Comparison of ENCODE assay signal across 8 mouse cellular contexts in the genomic region with DNA sequence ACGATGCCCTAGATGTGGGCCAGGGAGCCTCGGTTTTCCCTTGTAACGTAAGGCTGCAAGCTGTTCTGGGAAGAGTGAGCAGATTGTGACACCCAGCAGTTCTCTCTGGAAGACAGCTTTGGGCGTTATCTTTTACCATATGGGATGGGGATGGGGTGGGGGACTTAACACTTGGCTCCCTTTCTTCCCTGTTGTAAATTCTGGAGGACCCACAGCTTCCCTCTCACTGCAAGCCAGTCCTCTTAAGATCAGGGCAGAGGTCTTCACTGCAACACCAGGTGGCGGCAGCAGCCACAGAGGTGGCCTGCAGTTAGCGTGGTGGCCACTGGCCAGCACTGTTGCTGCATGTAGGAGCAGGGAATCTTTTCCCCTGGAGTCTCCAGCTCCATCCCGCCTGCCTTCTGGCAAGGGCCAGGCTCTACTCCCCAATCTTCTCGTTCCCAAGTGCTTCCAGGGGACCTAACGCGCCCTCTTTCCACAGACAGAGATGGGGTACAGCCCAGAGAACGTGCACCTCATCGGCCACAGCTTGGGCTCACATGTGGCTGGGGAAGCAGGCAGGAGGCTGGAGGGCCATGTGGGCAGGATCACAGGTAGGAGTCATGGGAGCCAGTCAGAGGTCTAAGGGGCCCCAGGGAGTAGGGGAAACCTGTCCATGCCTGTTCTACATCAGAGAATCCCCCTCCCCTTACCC. TPM values are rescaled to one million over a fixed set of nuclear protein-coding genes. Genes with fewer than 3 reads are reported as not detected.
A peak's percentile ranks its signal among the peaks of the same experiment; 100 is the strongest.
DNase-seq lines count a peak whose midpoint lies in the region; ATAC-seq and TF ChIP-seq lines count a peak whose summit lies in the region.
"Had no signal": no experiment of that assay in that cellular context is flagged by ENCODE, and none has a peak within 500 bp of the region (broad histone marks: within the 10 kb centered on the region; RNA-seq: fewer than 3 reads in every experiment).

No protein-coding gene starts in this region.

- 0 out of 2 replicates have a peak, but pooled peaks cover 2% of the 10 kb centered on the region for H3K9me3 ChIP-seq in forebrain, embryonic 10.5 days
- H3K9me3 ChIP-seq in heart, embryonic 16.5 days (replicated peaks; ENCODE audit: control insufficient read depth, low read length) = no peaks in the 10 kb centered on the region
- no peaks in the 10 kb centered on the region for H3K9me3 ChIP-seq in neural tube, embryonic 13.5 days
- H3K9me3 ChIP-seq: liver, embryonic 15.5 days had no signal

- TF ChIP-seq CTCF in bone marrow, adult 2 months (IDR thresholded peaks at IDR 0.05; ENCODE audit: control insufficient read depth, insufficient read depth, low read length) = peak; percentile 34; the same call in 1 of the 2 replicates
- peak; percentile 66 for TF ChIP-seq CTCF in liver, adult 2 months (IDR thresholded peaks at IDR 0.05; ENCODE audit: low read depth, low read length)

- 18% methylated on average over 12 of the region's 12 CpGs for WGBS in bone marrow, adult 2 months
- WGBS in forebrain, embryonic 10.5 days = 13% methylated on average over 12 of the region's 12 CpGs
- WGBS in heart, embryonic 16.5 days = 8% methylated on average over 12 of the region's 12 CpGs
- 24% methylated on average over 12 of the region's 12 CpGs for WGBS in liver, adult 2 months
- 10% methylated on average over 12 of the region's 12 CpGs for WGBS in neural tube, embryonic 13.5 days

- no peak overlapping the region for H3K4me2 ChIP-seq in heart, embryonic 16.5 days (ENCODE audit: low read depth, low read length)
- H3K4me2 ChIP-seq in neural tube, embryonic 13.5 days = peak overlapping the region; percentile 30; the same call in 1 of the 2 replicates
- H3K4me2 ChIP-seq: liver, embryonic 15.5 days had no signal

- no peak overlapping the region for H3K27ac ChIP-seq in bone marrow, adult 2 months (ENCODE audit: control insufficient read depth, insufficient read depth, low read depth, low read length, poor library complexity)
- peak overlapping the region; percentile 44; the same call in 1 of the 2 replicates for H3K27ac ChIP-seq in forebrain, embryonic 10.5 days
- H3K27ac ChIP-seq in heart, embryonic 16.5 days (ENCODE audit: low read length) = no peak overlapping the region
- H3K27ac ChIP-seq in liver, adult 2 months (replicated peaks; ENCODE audit: insufficient read depth, low read depth, low read length) = no peak overlapping the region
- no peak overlapping the region for H3K27ac ChIP-seq in neural tube, embryonic 13.5 days (replicated peaks)
- H3K27ac ChIP-seq: liver, embryonic 15.5 days had no signal

- no peak for TF ChIP-seq POLR2A in bone marrow, adult 2 months (IDR thresholded peaks at IDR 0.05; ENCODE audit: borderline replicate concordance, control insufficient read depth, low read depth, low read length)
- TF ChIP-seq POLR2A in liver, adult 2 months (IDR thresholded peaks at IDR 0.05; ENCODE audit: extremely low read depth, insufficient read depth, low read length) = no peak

- H3K4me3 ChIP-seq in bone marrow, adult 2 months (replicated peaks; ENCODE audit: control insufficient read depth, low read depth, low read length) = no peak overlapping the region
- no peak overlapping the region for H3K4me3 ChIP-seq in forebrain, embryonic 10.5 days
- no peak overlapping the region for H3K4me3 ChIP-seq in heart, embryonic 16.5 days (ENCODE audit: low read length)
- H3K4me3 ChIP-seq in liver, adult 2 months (ENCODE audit: insufficient read depth, low read depth, low read length) = no peak overlapping the region
- H3K4me3 ChIP-seq in neural tube, embryonic 13.5 days = no peak overlapping the region
- H3K4me3 ChIP-seq: liver, embryonic 15.5 days had no signal

- DNase-seq in forebrain, embryonic 10.5 days (ENCODE audit: extremely low spot score, low spot score) = peak; percentile 75
- peak; percentile 72 for DNase-seq in kidney, postnatal 14 days
- peak; percentile 5 for DNase-seq in liver, adult 2 months (ENCODE audit: extremely low read depth, low read depth, low spot score)
- peak; percentile 71 for DNase-seq in urinary bladder, postnatal 14 days (ENCODE audit: low spot score)

- peaks cover 49% of the 10 kb centered on the region for H3K27me3 ChIP-seq in forebrain, embryonic 10.5 days (ENCODE audit: poor library complexity, severe bottlenecking)
- no peaks in the 10 kb centered on the region for H3K27me3 ChIP-seq in heart, embryonic 16.5 days (ENCODE audit: control insufficient read depth, insufficient read depth, low read length)
- H3K27me3 ChIP-seq in liver, adult 2 months (ENCODE audit: control insufficient read depth, insufficient read depth, low read length) = no peaks in the 10 kb centered on the region
- H3K27me3 ChIP-seq in neural tube, embryonic 13.5 days = peaks cover 11% of the 10 kb centered on the region
- H3K27me3 ChIP-seq: liver, embryonic 15.5 days had no signal

- no peaks in the 10 kb centered on the region for H3K36me3 ChIP-seq in forebrain, embryonic 10.5 days (replicated peaks)
- no peaks in the 10 kb centered on the region for H3K36me3 ChIP-seq in heart, embryonic 16.5 days (ENCODE audit: control insufficient read depth, insufficient read depth)
- no peaks in the 10 kb centered on the region for H3K36me3 ChIP-seq in liver, adult 2 months (ENCODE audit: control insufficient read depth, insufficient read depth, low read length)
- H3K36me3 ChIP-seq in neural tube, embryonic 13.5 days = no peaks in the 10 kb centered on the region
- H3K36me3 ChIP-seq: liver, embryonic 15.5 days had no signal

- 0 out of 2 replicates have a peak overlapping the region, but pooled peaks have one; percentile 51 for H3K9ac ChIP-seq in heart, embryonic 16.5 days (ENCODE audit: low read length)
- H3K9ac ChIP-seq in liver, adult 2 months (ENCODE audit: low read depth, low read length) = no peak overlapping the region
- peak overlapping the region; percentile 50; the same call in 1 of the 2 replicates for H3K9ac ChIP-seq in neural tube, embryonic 13.5 days
- H3K9ac ChIP-seq: liver, embryonic 15.5 days had no signal

- H3K79me2 ChIP-seq in liver, adult 2 months (ENCODE audit: control insufficient read depth, insufficient read depth, low read length) = no peaks in the 10 kb centered on the region

- no peaks in the 10 kb centered on the region for H3K4me1 ChIP-seq in bone marrow, adult 2 months (ENCODE audit: control insufficient read depth, insufficient read depth, low read length)
- peaks cover 36% of the 10 kb centered on the region for H3K4me1 ChIP-seq in forebrain, embryonic 10.5 days
- H3K4me1 ChIP-seq in heart, embryonic 16.5 days (ENCODE audit: control insufficient read depth, insufficient read depth, low read length) = no peaks in the 10 kb centered on the region; the same call in 1 of the 2 replicates
- H3K4me1 ChIP-seq in liver, adult 2 months (ENCODE audit: control insufficient read depth, insufficient read depth, low read length) = no peaks in the 10 kb centered on the region
- peaks cover 12% of the 10 kb centered on the region; the same call in 1 of the 2 replicates for H3K4me1 ChIP-seq in neural tube, embryonic 13.5 days (replicated peaks)
- H3K4me1 ChIP-seq: liver, embryonic 15.5 days had no signal

- ATAC-seq in heart, embryonic 16.5 days (replicated peaks; ENCODE audit: extremely low read depth, insufficient read depth, low FRiP score) = peak; percentile 55
- peak; percentile 84 for ATAC-seq in neural tube, embryonic 13.5 days (ENCODE audit: low read depth)

RNA-seq across cellular contexts. Expression of gene Pnliprp2, which starts 3.5 kb away (rescaled TPM):
- polyA plus RNA-seq in bone marrow, adult 2 months (2011; ENCODE audit: insufficient read depth, insufficient read length, low replicate concordance, missing spikeins) = not detected in 2 replicates
- polyA plus RNA-seq in forebrain, embryonic 10.5 days (2016; fragmentation: Nextera tagmentation; extraction: Ambion mirVana) = 0.12 and 0.24 TPM in 2 replicates
- polyA plus RNA-seq in heart, embryonic 16.5 days (2015; fragmentation: Nextera tagmentation; extraction: Ambion mirVana) = 0.12 and 0.15 TPM in 2 replicates
- 1.8 and 7.8 TPM in 2 replicates for total RNA-seq in liver, adult 2 months (2014; rRNA removed)
- not detected in 2 replicates for polyA plus RNA-seq in liver, adult 2 months (2012; rRNA removed)
- 0.15 TPM in 1 of 2 replicates, not detected in the other for polyA plus RNA-seq in neural tube, embryonic 13.5 days (2015; fragmentation: Nextera tagmentation; extraction: Ambion mirVana)

RNA-seq across cellular contexts. Expression of gene 1700019N19Rik, which starts 31.3 kb away (rescaled TPM):
- not detected in 2 replicates for polyA plus RNA-seq in bone marrow, adult 2 months (2011; ENCODE audit: insufficient read depth, insufficient read length, low replicate concordance, missing spikeins)
- not detected in 2 replicates for polyA plus RNA-seq in forebrain, embryonic 10.5 days (2016; fragmentation: Nextera tagmentation; extraction: Ambion mirVana)
- not detected in 2 replicates for polyA plus RNA-seq in heart, embryonic 16.5 days (2015; fragmentation: Nextera tagmentation; extraction: Ambion mirVana)
- total RNA-seq in liver, adult 2 months (2014; rRNA removed) = not detected in 2 replicates
- not detected in 2 replicates for polyA plus RNA-seq in liver, adult 2 months (2012; rRNA removed)
- polyA plus RNA-seq in neural tube, embryonic 13.5 days (2015; fragmentation: Nextera tagmentation; extraction: Ambion mirVana) = not detected in 2 replicates
- polyA plus RNA-seq: liver, embryonic 15.5 days had no signal

RNA-seq across cellular contexts. Expression of gene Pnliprp1, which starts 34.3 kb away (rescaled TPM):
- not detected in 2 replicates for polyA plus RNA-seq in bone marrow, adult 2 months (2011; ENCODE audit: insufficient read depth, insufficient read length, low replicate concordance, missing spikeins)
- polyA plus RNA-seq in forebrain, embryonic 10.5 days (2016; fragmentation: Nextera tagmentation; extraction: Ambion mirVana) = not detected in 2 replicates
- 0.92 and 3.9 TPM in 2 replicates for polyA plus RNA-seq in heart, embryonic 16.5 days (2015; fragmentation: Nextera tagmentation; extraction: Ambion mirVana)
- 5.9 and 43.8 TPM in 2 replicates for total RNA-seq in liver, adult 2 months (2014; rRNA removed)
- polyA plus RNA-seq in liver, adult 2 months (2012; rRNA removed) = 0.17 and 0.23 TPM in 2 replicates
- 0.40 TPM in 1 of 2 replicates, not detected in the other for polyA plus RNA-seq in neural tube, embryonic 13.5 days (2015; fragmentation: Nextera tagmentation; extraction: Ambion mirVana)

Comparison
In these comparisons a context has a peak if more than half of its experiments do, and no peak if none do; other contexts are left out.
1. DNase-seq: peak in every context shown above with its lines; median percentile 75 in forebrain, embryonic 10.5 days; 72 in kidney, postnatal 14 days; 71 in urinary bladder, postnatal 14 days; 5 in liver, adult 2 months.